Comparison of ENCODE assay signal across 25 mouse cellular contexts in genomic region chr1:126403970-126404369, GRCm38 (mm10).
A peak's percentile ranks its signal among the peaks of the same experiment; 100 is the strongest.
DNase-seq lines count a peak whose midpoint lies in the region; ATAC-seq and TF ChIP-seq lines count a peak whose summit lies in the region.
"Had no signal": no experiment of that assay in that cellular context is flagged by ENCODE, and none has a peak within 500 bp of the region (broad histone marks: within the 10 kb centered on the region; RNA-seq: fewer than 3 reads in every experiment).

No protein-coding gene starts in this region.

- H3K4me3 ChIP-seq in heart, adult 2 months, result no peak overlapping the region
- no peak overlapping the region for H3K4me3 ChIP-seq in liver, postnatal 0 days (ENCODE audit: low read depth, low read length)
- no peak overlapping the region for H3K4me3 ChIP-seq in liver, embryonic 11.5 days (ENCODE audit: low read depth, low read length)
- no peak overlapping the region for H3K4me3 ChIP-seq in lung, embryonic 15.5 days
- no peak overlapping the region for H3K4me3 ChIP-seq in lung, postnatal 0 days (ENCODE audit: low read depth, low read length)
- H3K4me3 ChIP-seq: embryonic facial prominence, embryonic 10.5 days; embryonic facial prominence, embryonic 12.5 days; forebrain, embryonic 13.5 days had no signal

- H3K9ac ChIP-seq in heart, adult 2 months (ENCODE audit: low read depth, low read length), result no peak overlapping the region
- H3K9ac ChIP-seq in liver, postnatal 0 days (replicated peaks), result no peak overlapping the region
- no peak overlapping the region for H3K9ac ChIP-seq in liver, embryonic 11.5 days (ENCODE audit: low read depth, low read length)
- no peak overlapping the region for H3K9ac ChIP-seq in lung, embryonic 15.5 days
- no peak overlapping the region for H3K9ac ChIP-seq in lung, postnatal 0 days (replicated peaks; ENCODE audit: low read depth)
- H3K9ac ChIP-seq: embryonic facial prominence, embryonic 12.5 days; forebrain, embryonic 13.5 days had no signal

- H3K27ac ChIP-seq in heart, adult 2 months, result no peak overlapping the region
- H3K27ac ChIP-seq in liver, postnatal 0 days (ENCODE audit: low read depth), result no peak overlapping the region
- H3K27ac ChIP-seq in liver, embryonic 11.5 days (ENCODE audit: low read depth, low read length), result no peak overlapping the region
- H3K27ac ChIP-seq in lung, embryonic 15.5 days, result peak overlapping the region; percentile 15; the same call in 1 of the 2 replicates
- H3K27ac ChIP-seq in lung, postnatal 0 days (ENCODE audit: low read length), result no peak overlapping the region
- H3K27ac ChIP-seq: embryonic facial prominence, embryonic 10.5 days; embryonic facial prominence, embryonic 12.5 days; forebrain, embryonic 13.5 days had no signal

- DNase-seq in heart, adult 11 months, result peak; percentile 53
- no peak for DNase-seq in heart, adult 2 months
- DNase-seq in liver, postnatal 0 days, result no peak
- no peak for DNase-seq in liver, embryonic 11.5 days (ENCODE audit: low spot score)
- DNase-seq in lung, postnatal 4 days, result no peak
- peak; percentile 16 for DNase-seq in lung, postnatal 0 days (ENCODE audit: low spot score)
- DNase-seq in lung, postnatal 10 days, result no peak
- DNase-seq: adrenal gland, adult 8-10 months; adrenal gland, postnatal 14 days; adrenal gland, postnatal 36 days; B cell, adult 2 months; cerebellum, adult 11-12 months; cerebellum, adult 2 months; cerebellum, adult 9-10 months; cerebellum, postnatal 10 days; cerebellum, postnatal 25 days had no signal

- TF ChIP-seq POLR2A in heart, adult 2 months (IDR thresholded peaks at IDR 0.05; ENCODE audit: insufficient read depth, low read depth, low read length), result no peak

- H3K4me2 ChIP-seq in liver, postnatal 0 days (ENCODE audit: low read depth, low read length), result no peak overlapping the region
- H3K4me2 ChIP-seq in liver, embryonic 11.5 days, result no peak overlapping the region
- no peak overlapping the region for H3K4me2 ChIP-seq in lung, embryonic 15.5 days
- H3K4me2 ChIP-seq in lung, postnatal 0 days (replicated peaks; ENCODE audit: low read depth, low read length), result no peak overlapping the region
- H3K4me2 ChIP-seq: embryonic facial prominence, embryonic 12.5 days; forebrain, embryonic 13.5 days had no signal

- intact Hi-C loops in heart, adult 2 months (cut with DNase I), result no loop called here

- ATAC-seq in liver, postnatal 0 days, result peak; percentile 74; the same call in 1 of the 2 replicates
- no peak for ATAC-seq in liver, embryonic 11.5 days (replicated peaks; ENCODE audit: low FRiP score)
- ATAC-seq in lung, embryonic 15.5 days (ENCODE audit: borderline replicate concordance, extremely low read depth, low FRiP score, low TSS enrichment), result no peak
- peak; percentile 49 for ATAC-seq in lung, postnatal 0 days
- ATAC-seq: activated CD4-positive, CD25-positive, alpha-beta regulatory T cell, adult 4 months; CD4-positive, CD25-positive, alpha-beta regulatory T cell, adult 4 months; forebrain, embryonic 13.5 days; Patski had no signal

- H3K4me1 ChIP-seq in heart, adult 2 months (ENCODE audit: control insufficient read depth, insufficient read depth, low read length), result no peaks in the 10 kb centered on the region
- H3K4me1 ChIP-seq in liver, postnatal 0 days (ENCODE audit: insufficient read depth), result no peaks in the 10 kb centered on the region
- H3K4me1 ChIP-seq in liver, embryonic 11.5 days (replicated peaks; ENCODE audit: control insufficient read depth, insufficient read depth, low read length), result no peaks in the 10 kb centered on the region
- H3K4me1 ChIP-seq in lung, embryonic 15.5 days, result no peaks in the 10 kb centered on the region
- H3K4me1 ChIP-seq in lung, postnatal 0 days (ENCODE audit: insufficient read depth, low read depth, low read length), result no peaks in the 10 kb centered on the region
- H3K4me1 ChIP-seq: embryonic facial prominence, embryonic 10.5 days; embryonic facial prominence, embryonic 12.5 days; forebrain, embryonic 13.5 days had no signal

- TF ChIP-seq CTCF in heart, adult 2 months (IDR thresholded peaks at IDR 0.05), result no peak
- no peak for TF ChIP-seq CTCF in liver, postnatal 0 days (IDR thresholded peaks at IDR 0.05; ENCODE audit: low read depth)
- no peak for TF ChIP-seq CTCF in lung, postnatal 0 days (IDR thresholded peaks at IDR 0.05)

- H3K79me2 ChIP-seq in heart, adult 2 months (replicated peaks; ENCODE audit: control insufficient read depth, insufficient read depth, low read length), result 0 out of 2 replicates have a peak, but pooled peaks cover 1% of the 10 kb centered on the region

- no peaks in the 10 kb centered on the region for H3K27me3 ChIP-seq in heart, adult 2 months (ENCODE audit: control insufficient read depth, insufficient read depth, low read length)
- H3K27me3 ChIP-seq in liver, postnatal 0 days (ENCODE audit: insufficient read depth, low read length), result no peaks in the 10 kb centered on the region
- no peaks in the 10 kb centered on the region for H3K27me3 ChIP-seq in liver, embryonic 11.5 days (replicated peaks; ENCODE audit: control insufficient read depth, insufficient read depth, low read length)
- H3K27me3 ChIP-seq in lung, embryonic 15.5 days, result no peaks in the 10 kb centered on the region
- H3K27me3 ChIP-seq in lung, postnatal 0 days (replicated peaks; ENCODE audit: insufficient read depth, low read length), result no peaks in the 10 kb centered on the region
- H3K27me3 ChIP-seq: CH12.LX; embryonic facial prominence, embryonic 12.5 days; forebrain, embryonic 13.5 days had no signal

- no peak for TF ChIP-seq EP300 in heart, adult 2 months (IDR thresholded peaks at IDR 0.05; ENCODE audit: insufficient read depth, low read depth, low read length)
- TF ChIP-seq EP300 in liver, postnatal 0 days (IDR thresholded peaks at IDR 0.05; ENCODE audit: low read depth), result no peak
- peak; percentile 21; the same call in 1 of the 2 replicates for TF ChIP-seq EP300 in lung, postnatal 0 days (IDR thresholded peaks at IDR 0.05)

- no peaks in the 10 kb centered on the region for H3K36me3 ChIP-seq in heart, adult 2 months (ENCODE audit: control insufficient read depth, insufficient read depth, low read length)
- no peaks in the 10 kb centered on the region for H3K36me3 ChIP-seq in liver, postnatal 0 days (replicated peaks; ENCODE audit: insufficient read depth, low read length)
- no peaks in the 10 kb centered on the region for H3K36me3 ChIP-seq in liver, embryonic 11.5 days (ENCODE audit: control insufficient read depth, insufficient read depth, low read length)
- 0 out of 2 replicates have a peak, but pooled peaks cover 5% of the 10 kb centered on the region for H3K36me3 ChIP-seq in lung, embryonic 15.5 days
- peaks cover 4% of the 10 kb centered on the region; the same call in 1 of the 2 replicates for H3K36me3 ChIP-seq in lung, postnatal 0 days (ENCODE audit: insufficient read depth, low read length)
- H3K36me3 ChIP-seq: embryonic facial prominence, embryonic 10.5 days; embryonic facial prominence, embryonic 12.5 days; G1E had no signal

- no peaks in the 10 kb centered on the region for H3K9me3 ChIP-seq in liver, postnatal 0 days (ENCODE audit: low read length)
- H3K9me3 ChIP-seq in liver, embryonic 11.5 days (ENCODE audit: control insufficient read depth, low read length), result no peaks in the 10 kb centered on the region
- no peaks in the 10 kb centered on the region for H3K9me3 ChIP-seq in lung, embryonic 15.5 days
- H3K9me3 ChIP-seq in lung, postnatal 0 days (ENCODE audit: low read length), result no peaks in the 10 kb centered on the region
- H3K9me3 ChIP-seq: embryonic facial prominence, embryonic 10.5 days; embryonic facial prominence, embryonic 12.5 days; forebrain, embryonic 13.5 days had no signal

Comparison
In these comparisons a context has a peak if more than half of its experiments do, and no peak if none do; other contexts are left out.
1. DNase-seq: peak in heart, adult 11 months (single experiment) and lung, postnatal 0 days (single experiment); none in heart, adult 2 months (0 of 2), liver, postnatal 0 days (single experiment), liver, embryonic 11.5 days (single experiment), lung, postnatal 4 days (0 of 2) and lung, postnatal 10 days (single experiment).
2. ATAC-seq: peak in liver, postnatal 0 days (single experiment) and lung, postnatal 0 days (single experiment); none in liver, embryonic 11.5 days (single experiment) and lung, embryonic 15.5 days (single experiment).